Mouse (Mus musculus) MEL (cell line): Measurements from ENCODE around the gene Hcfc1r1. TPM values are rescaled to one million over a fixed set of nuclear protein-coding genes. Genes with fewer than 3 reads are reported as not detected.

ENCODE experiments used
- DNase-seq: peaks from one replicate; pipeline ENCODE4 v3.0.0; 2011; ENCODE audit warnings: low read depth, low spot score
- H3K27ac ChIP-seq: 2 replicates; pipeline ENCODE4 v1.5.1; 2012; ENCODE audit warnings: low read depth, mild to moderate bottlenecking, control low read depth, low read length, moderate library complexity; ENCODE audit not compliant: control insufficient read depth
- H3K27me3 ChIP-seq, 2 experiments: fragments of 150-350 bp in 1 of 2; sonication (generic) in 1 of 2; 2 replicates each; pipeline ENCODE4 v1.6.1; 2012; ENCODE audit warnings: low read length in 2 of 2, mild to moderate bottlenecking in 2 of 2, improper control_type of control experiment in 1 of 2, moderate library complexity in 1 of 2; ENCODE audit not compliant: insufficient read depth in 2 of 2, control insufficient read depth in 1 of 2
- H3K36me3 ChIP-seq, 2 experiments: 2 replicates each; pipeline ENCODE4 v1.6.1; 2012 to 2014; ENCODE audit warnings: low read length in 2 of 2, improper control_type of control experiment in 1 of 2, inconsistent platforms in 1 of 2, mild to moderate bottlenecking in 1 of 2; ENCODE audit not compliant: insufficient read depth in 2 of 2, control insufficient read depth in 1 of 2
- H3K4me1 ChIP-seq, 2 experiments: fragments of 150-350 bp in 1 of 2; sonication (generic) in 1 of 2; 2 replicates each; pipeline ENCODE4 v1.6.1; 2012; ENCODE audit warnings: low read length in 2 of 2, improper control_type of control experiment in 1 of 2, mild to moderate bottlenecking in 1 of 2; ENCODE audit not compliant: insufficient read depth in 2 of 2, control insufficient read depth in 1 of 2
- H3K4me3 ChIP-seq, 2 experiments: fragments of 150-350 bp in 1 of 2; sonication (generic) in 1 of 2; 2 replicates each; pipeline ENCODE4 v1.5.1; 2012; ENCODE audit warnings: low read depth in 2 of 2, low read length in 2 of 2, mild to moderate bottlenecking in 2 of 2, moderate library complexity in 2 of 2, control low read depth in 1 of 2, improper control_type of control experiment in 1 of 2; ENCODE audit not compliant: control insufficient read depth in 1 of 2, insufficient read depth in 1 of 2
- H3K79me2 ChIP-seq: 2 replicates; pipeline ENCODE4 v1.6.1; 2012; ENCODE audit warnings: mild to moderate bottlenecking, low read length, moderate library complexity; ENCODE audit not compliant: control insufficient read depth, poor library complexity, insufficient read depth
- H3K9ac ChIP-seq: 2 replicates; pipeline ENCODE4 v1.6.1; 2012; ENCODE audit warnings: low read depth, mild to moderate bottlenecking, control low read depth, low read length, moderate library complexity; ENCODE audit not compliant: control insufficient read depth, poor library complexity, severe bottlenecking
- H3K9me3 ChIP-seq: fragments of 150-350 bp; sonication (generic); replicated peaks from 2 replicates; pipeline ENCODE4 v1.6.1; 2012; ENCODE audit warnings: mild to moderate bottlenecking, low read length, improper control_type of control experiment, moderate library complexity; ENCODE audit not compliant: insufficient read depth
- BHLHE40 ChIP-seq: IDR thresholded peaks from 2 replicates; pipeline ENCODE4 v1.6.1; 2012; ENCODE audit warnings: low read depth, mild to moderate bottlenecking, inconsistent platforms, low read length, improper control_type of control experiment, borderline replicate concordance
- CHD1 ChIP-seq: IDR thresholded peaks from 2 replicates; pipeline ENCODE4 v1.6.1; 2012; ENCODE audit warnings: low read depth, mild to moderate bottlenecking, inconsistent platforms, low read length, improper control_type of control experiment
- CHD2 ChIP-seq: IDR thresholded peaks from 2 replicates; pipeline ENCODE4 v1.6.1; 2011; ENCODE audit warnings: low read length, improper control_type of control experiment
- CTCF ChIP-seq, 3 experiments: IDR thresholded peaks in 2 of 3; conservative IDR thresholded peaks in 1 of 3; 2 replicates each; pipeline ENCODE4 v1.5.1; 2011 to 2012; ENCODE audit warnings: low read length in 3 of 3, low read depth in 2 of 3, mild to moderate bottlenecking in 2 of 3, improper control_type of control experiment in 1 of 3, inconsistent platforms in 1 of 3, mixed read lengths in 1 of 3, moderate library complexity in 1 of 3; ENCODE audit not compliant: control insufficient read depth in 1 of 3, insufficient read depth in 1 of 3, poor library complexity in 1 of 3, severe bottlenecking in 1 of 3
- E2F4 ChIP-seq: IDR thresholded peaks from 2 replicates; pipeline ENCODE4 v1.6.1; 2011; ENCODE audit warnings: low read depth, low read length, improper control_type of control experiment, borderline replicate concordance
- EP300 ChIP-seq, 2 experiments: IDR thresholded peaks; 2 replicates each; pipeline ENCODE4 v1.6.1; 2011; ENCODE audit warnings: improper control_type of control experiment in 2 of 2, low read length in 2 of 2, low read depth in 1 of 2, mild to moderate bottlenecking in 1 of 2
- ETS1 ChIP-seq: IDR thresholded peaks from 2 replicates; pipeline ENCODE4 v1.6.1; 2012; ENCODE audit warnings: low read depth, mild to moderate bottlenecking, inconsistent platforms, low read length, improper control_type of control experiment, moderate library complexity
- GATA1 ChIP-seq: IDR thresholded peaks from 2 replicates; pipeline ENCODE4 v1.6.1; 2011; ENCODE audit warnings: low read depth, low read length, improper control_type of control experiment
- HCFC1 ChIP-seq: IDR thresholded peaks from 2 replicates; pipeline ENCODE4 v1.6.1; 2012; ENCODE audit warnings: low read depth, mild to moderate bottlenecking, inconsistent platforms, low read length, improper control_type of control experiment, moderate library complexity
- JUND ChIP-seq: IDR thresholded peaks from 2 replicates; pipeline ENCODE4 v1.6.1; 2011; ENCODE audit warnings: low read depth, mild to moderate bottlenecking, improper control_type of control experiment, low read length
- KAT2A ChIP-seq: conservative IDR thresholded peaks from 2 replicates; pipeline ENCODE4 v1.6.1; 2012; ENCODE audit warnings: low read depth, low read length, improper control_type of control experiment, inconsistent platforms
- MAFK ChIP-seq: IDR thresholded peaks from 2 replicates; pipeline ENCODE4 v1.6.1; 2011; ENCODE audit warnings: low read depth, mild to moderate bottlenecking, low read length, improper control_type of control experiment, borderline replicate concordance
- MAX ChIP-seq: IDR thresholded peaks from 2 replicates; pipeline ENCODE4 v1.6.1; 2011; ENCODE audit warnings: low read length, improper control_type of control experiment
- MEF2A ChIP-seq: IDR thresholded peaks from 2 replicates; pipeline ENCODE4 v1.6.1; 2014; ENCODE audit warnings: low read depth, mild to moderate bottlenecking, inconsistent platforms, low read length, improper control_type of control experiment; ENCODE audit not compliant: poor library complexity, insufficient replicate concordance, severe bottlenecking; ENCODE audit errors: extremely low read depth
- MXI1 ChIP-seq: IDR thresholded peaks from 2 replicates; pipeline ENCODE4 v1.6.1; 2011; ENCODE audit warnings: mild to moderate bottlenecking, low read depth, low read length, improper control_type of control experiment
- MYB ChIP-seq: IDR thresholded peaks from 2 replicates; pipeline ENCODE4 v1.6.1; 2011; ENCODE audit warnings: mild to moderate bottlenecking, low read depth, low read length, improper control_type of control experiment
- NRF1 ChIP-seq: IDR thresholded peaks from 2 replicates; pipeline ENCODE4 v1.6.1; 2014; ENCODE audit warnings: low read depth, mild to moderate bottlenecking, inconsistent platforms, low read length, improper control_type of control experiment, moderate library complexity; ENCODE audit not compliant: poor library complexity, insufficient read depth, severe bottlenecking
- POLR2AphosphoS5 ChIP-seq: IDR thresholded peaks from 2 replicates; pipeline ENCODE4 v1.6.1; 2012; ENCODE audit warnings: low read depth, borderline replicate concordance, mild to moderate bottlenecking, inconsistent platforms, low read length, moderate library complexity, mixed read lengths
- RAD21 ChIP-seq: IDR thresholded peaks from 2 replicates; pipeline ENCODE4 v1.6.1; 2011; ENCODE audit warnings: mild to moderate bottlenecking, low read depth, low read length, improper control_type of control experiment
- RCOR1 ChIP-seq: IDR thresholded peaks from 2 replicates; pipeline ENCODE4 v1.6.1; 2012; ENCODE audit warnings: low read depth, mild to moderate bottlenecking, inconsistent platforms, low read length, improper control_type of control experiment
- SIN3A ChIP-seq: IDR thresholded peaks from 2 replicates; pipeline ENCODE4 v1.6.1; 2012; ENCODE audit warnings: low read length, improper control_type of control experiment, inconsistent platforms
- SMC3 ChIP-seq: IDR thresholded peaks from 2 replicates; pipeline ENCODE4 v1.6.1; 2011; ENCODE audit warnings: low read depth, low read length, improper control_type of control experiment
- TAL1 ChIP-seq: IDR thresholded peaks from 2 replicates; pipeline ENCODE4 v1.6.1; 2012; ENCODE audit warnings: mild to moderate bottlenecking, inconsistent platforms, low read length, moderate library complexity, mixed read lengths
- TBP ChIP-seq: IDR thresholded peaks from 2 replicates; pipeline ENCODE4 v1.8.0; 2011; ENCODE audit warnings: low read depth, low read length, improper control_type of control experiment
- TCF12 ChIP-seq: IDR thresholded peaks from 2 replicates; pipeline ENCODE4 v1.6.1; 2014; ENCODE audit warnings: low read depth, mild to moderate bottlenecking, inconsistent platforms, low read length, improper control_type of control experiment, moderate library complexity
- USF1 ChIP-seq: IDR thresholded peaks from 2 replicates; pipeline ENCODE4 v1.6.1; 2014; ENCODE audit warnings: low read depth, mild to moderate bottlenecking, inconsistent platforms, low read length, improper control_type of control experiment, moderate library complexity
- ZMIZ1 ChIP-seq: IDR thresholded peaks from 2 replicates; pipeline ENCODE4 v1.6.1; 2012; ENCODE audit warnings: low read depth, mild to moderate bottlenecking, inconsistent platforms, low read length, improper control_type of control experiment, moderate library complexity
- ZNF384 ChIP-seq: IDR thresholded peaks from 2 replicates; pipeline ENCODE4 v1.6.1; 2012; ENCODE audit warnings: low read depth, mild to moderate bottlenecking, inconsistent platforms, low read length, improper control_type of control experiment
- polyA plus RNA-seq, 2 experiments: library from polyadenylated mRNA; stranded (reverse) in 1 of 2; unstranded in 1 of 2; fragments of >175 nt in 1 of 2; fragments of >200 nt in 1 of 2; gene quantifications; 2 replicates each; pipeline versions ENCODE4 v1.2.1 to v1.2.4; 2012; ENCODE audit warnings: low replicate concordance in 2 of 2, low read depth in 1 of 2; ENCODE audit not compliant: insufficient read length in 2 of 2, insufficient read depth in 1 of 2, missing spikeins in 1 of 2
- total RNA-seq: library from RNA; depleted of rRNA; stranded (reverse); fragments of 300-350 nt; gene quantifications from 2 replicates; pipeline ENCODE4 v1.2.3, GENCODE M21; 2012

Gene Hcfc1r1
- total and polyA plus RNA-seq, 3 experiments: 15.6 to 81.6 TPM; not detected in 1

DNA sequence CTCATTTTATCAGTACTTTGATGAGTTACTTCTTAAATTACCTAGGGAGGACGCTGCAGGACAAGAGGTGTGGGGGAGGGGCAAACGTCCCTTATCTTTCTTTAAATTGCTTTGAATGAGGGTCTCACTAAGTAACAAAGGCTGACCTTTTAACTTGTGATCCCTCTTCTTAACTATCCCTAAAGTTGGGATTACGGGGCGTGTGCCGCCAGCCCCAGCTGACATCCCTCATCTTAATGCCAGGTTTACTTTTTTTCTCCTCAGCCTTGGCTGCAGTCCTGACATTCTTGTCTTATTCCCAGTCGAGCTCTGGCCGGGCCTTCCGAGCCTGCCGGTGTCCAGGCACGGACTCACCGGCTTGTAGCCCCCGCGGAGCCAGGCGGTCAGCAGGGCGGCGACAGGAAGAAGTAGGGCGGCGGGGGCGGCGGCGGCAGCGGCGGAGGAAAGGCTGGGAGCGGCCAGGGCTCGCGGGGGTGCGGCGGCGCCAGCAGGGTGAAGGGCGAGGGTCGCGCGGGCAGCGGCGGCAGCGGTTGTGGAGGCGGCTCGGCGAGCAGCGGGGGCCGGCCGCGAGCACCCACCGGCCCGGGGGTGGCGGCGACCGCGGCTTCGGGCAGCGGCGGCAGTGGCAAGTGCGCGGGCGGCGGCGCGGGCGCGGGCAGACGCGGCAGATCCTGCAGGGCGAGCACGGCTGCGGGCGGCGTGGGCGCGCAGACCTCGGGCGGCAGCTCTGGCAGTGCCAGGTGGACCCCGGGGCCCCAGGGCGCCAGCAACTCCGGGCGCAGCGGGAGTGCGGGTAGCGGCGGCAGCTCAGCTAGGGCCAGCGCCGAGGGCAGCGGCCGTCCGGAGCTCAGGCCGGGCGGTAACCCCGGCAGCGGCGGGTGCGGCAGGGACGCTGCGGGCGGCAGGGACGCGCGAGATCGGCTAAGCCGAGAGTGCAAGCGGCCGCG lies 26.0 kb downstream of the Hcfc1r1 start:
- H3K9me3 ChIP-seq: no peaks in the 10 kb centered on the region
- H3K27ac ChIP-seq: no peak overlapping the region
- peak overlapping the region; percentile 59 to 67 for H3K4me3 ChIP-seq
- peak overlapping the region; percentile 76 for H3K9ac ChIP-seq
- H3K4me1 ChIP-seq: no peaks in the 10 kb centered on the region
- H3K27me3 ChIP-seq: peaks cover 0 to 2% of the 10 kb centered on the region in 2 experiments; a peak in 1 of 4 replicates
- peak; percentile 40 for DNase-seq
- TF ChIP-seq CHD2 (0 out of 2 replicates have a peak, but pooled peaks have one; percentile 13), CHD1 (no peak)
- no peaks in the 10 kb centered on the region; the same call in 1 of the 2 replicates for H3K79me2 ChIP-seq
- peaks cover 0 to 2% of the 10 kb centered on the region in 2 experiments; a peak in 1 of 4 replicates for H3K36me3 ChIP-seq

DNA sequence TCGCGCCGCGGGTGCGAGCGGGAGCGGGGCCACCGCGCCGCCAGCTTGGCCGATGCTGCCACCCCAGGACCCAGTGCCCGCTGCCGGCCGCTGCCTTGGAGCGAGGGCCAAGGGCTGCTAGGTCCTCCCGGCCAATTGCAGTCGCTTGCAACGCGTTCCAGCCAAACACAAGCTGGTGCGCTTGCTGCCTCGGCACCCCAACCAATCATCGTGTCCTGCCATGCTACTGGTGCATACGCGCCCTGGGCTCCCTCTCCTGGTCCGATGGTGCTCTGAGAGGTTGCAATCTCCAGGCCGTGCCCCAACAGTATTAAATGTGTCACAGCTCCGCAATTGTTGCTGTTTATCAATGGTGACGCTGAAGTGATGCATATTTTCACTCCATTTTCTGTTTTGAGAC lies 26.7 kb downstream of the Hcfc1r1 start:
- no peaks in the 10 kb centered on the region for H3K9me3 ChIP-seq
- H3K27me3 ChIP-seq: peaks cover 0 to 2% of the 10 kb centered on the region in 2 experiments; a peak in 1 of 4 replicates
- no peaks in the 10 kb centered on the region; the same call in 1 of the 2 replicates for H3K79me2 ChIP-seq
- peak overlapping the region; percentile 76 for H3K9ac ChIP-seq
- no peak overlapping the region for H3K27ac ChIP-seq
- H3K4me1 ChIP-seq: no peaks in the 10 kb centered on the region
- DNase-seq: peak; percentile 94
- peaks cover 0 to 2% of the 10 kb centered on the region in 2 experiments; a peak in 1 of 4 replicates for H3K36me3 ChIP-seq
- peak overlapping the region; percentile 30 to 67; a peak in 3 of 4 replicates for H3K4me3 ChIP-seq
- TF ChIP-seq HCFC1 (0 out of 2 replicates have a peak, but pooled peaks have one; percentile 31), CTCF (IDR thresholded peaks at IDR 0.05 in 2 of 3, conservative IDR thresholded peaks at IDR 0.05 in 1 of 3; ENCODE audit: control insufficient read depth in 1 of 3, insufficient read depth in 1 of 3, low read depth in 2 of 3, low read length in 3 of 3, poor library complexity in 1 of 3, severe bottlenecking in 1 of 3) (peak in 2 of 3 experiments; percentile 64 to 67; a peak in 5 of 6 replicates), E2F4 (no peak), POLR2AphosphoS5 (no peak), MXI1 (peak; percentile 53; the same call in 1 of the 2 replicates), EP300 (IDR thresholded peaks at IDR 0.05; ENCODE audit: low read depth in 1 of 2, low read length in 2 of 2) (no peak), JUND (no peak), NRF1 (no peak), ZMIZ1 (peak; percentile 19; the same call in 1 of the 2 replicates), CHD1 (no peak), RAD21 (peak; percentile 49), TBP (0 out of 2 replicates have a peak, but pooled peaks have one; percentile 38), TCF12 (peak; percentile 9; the same call in 1 of the 2 replicates), BHLHE40 (no peak), ETS1 (no peak), GATA1 (no peak), MEF2A (no peak), MYB (no peak), SIN3A (peak; percentile 61), CHD2 (peak; percentile 9; the same call in 1 of the 2 replicates), RCOR1 (no peak), TAL1 (no peak), MAFK (no peak), SMC3 (peak; percentile 56), KAT2A (no peak), MAX (peak; percentile 54; the same call in 1 of the 2 replicates), ZNF384 (no peak), USF1 (no peak)
